ENCODE assay signal across 1 mouse cellular context in genomic region chr4:59035786-59036350, GRCm38 (mm10).
TF ChIP-seq lines count a peak whose summit lies in the region.

No protein-coding gene starts in this region.

TF ChIP-seq in CH12.LX, 34 proteins besides CTCF, POLR2A, EP300 and RAD21 (continued from another document):
- TF ChIP-seq HCFC1 (IDR thresholded peaks at IDR 0.05; ENCODE audit: low read depth, low read length) (no peak), UBTF (IDR thresholded peaks at IDR 0.05; ENCODE audit: low read depth, low read length) (no peak), NELFE (IDR thresholded peaks at IDR 0.05; ENCODE audit: low read depth, low read length) (no peak; the same call in 1 of the 2 replicates), ZC3H11A (IDR thresholded peaks at IDR 0.05; ENCODE audit: low read depth, low read length) (no peak), MAX (IDR thresholded peaks at IDR 0.05; ENCODE audit: low read length) (no peak)
TF ChIP-seq in CH12.LX: peak in this region for 1.
